Mouse (Mus musculus) cerebellum, postnatal 10 days (tissue): Measurements from ENCODE around the gene Arrb1.

Source experiments
- DNase-seq, 2 experiments: peaks; one replicate each; pipeline ENCODE4 v3.0.0; 2021; ENCODE audit warnings: mixed read lengths in 2 of 2

The Arrb1 gene

GRCm38 (mm10) chr7:99582306-99582705 is 47.0 kb downstream of the Arrb1 start:
- no peak for DNase-seq

GRCm38 (mm10) chr7:99582867-99583266 is 47.6 kb downstream of the Arrb1 start:
- no peak for DNase-seq

- DNase-seq: no peak
Measured at GRCm38 (mm10) chr7:99583625-99584024, 48.4 kb downstream of the Arrb1 start.

GRCm38 (mm10) chr7:99585976-99586375 is 50.7 kb downstream of the Arrb1 start:
- no peak for DNase-seq

- DNase-seq: peak; percentile 87 to 89
Measured at GRCm38 (mm10) chr7:99590064-99590463, 54.8 kb downstream of the Arrb1 start.

- DNase-seq: no peak
Measured at GRCm38 (mm10) chr7:99590646-99591045, 55.4 kb downstream of the Arrb1 start.

DNA sequence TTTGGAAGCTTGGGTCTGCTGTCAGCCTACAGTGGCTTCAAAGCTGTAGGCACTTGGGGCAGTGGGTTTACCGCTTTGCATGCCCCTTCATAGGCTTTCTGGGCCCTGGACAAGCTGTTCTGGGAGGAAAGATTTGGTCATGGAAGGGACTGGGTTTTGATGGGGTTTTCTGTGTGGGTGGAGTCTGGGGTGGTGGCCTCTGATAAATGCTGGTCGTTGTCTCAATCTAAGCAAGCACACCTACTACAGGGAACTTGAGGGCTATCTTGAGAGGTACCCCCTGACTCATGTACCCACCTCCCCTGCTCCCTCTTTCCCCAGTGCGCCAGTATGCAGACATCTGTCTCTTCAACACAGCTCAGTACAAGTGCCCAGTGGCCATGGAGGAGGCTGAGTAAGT is 57.4 kb downstream of the Arrb1 start:
- DNase-seq: no peak

GRCm38 (mm10) chr7:99593868-99594803 is 58.9 kb downstream of the Arrb1 start:
- no peak for DNase-seq

DNA sequence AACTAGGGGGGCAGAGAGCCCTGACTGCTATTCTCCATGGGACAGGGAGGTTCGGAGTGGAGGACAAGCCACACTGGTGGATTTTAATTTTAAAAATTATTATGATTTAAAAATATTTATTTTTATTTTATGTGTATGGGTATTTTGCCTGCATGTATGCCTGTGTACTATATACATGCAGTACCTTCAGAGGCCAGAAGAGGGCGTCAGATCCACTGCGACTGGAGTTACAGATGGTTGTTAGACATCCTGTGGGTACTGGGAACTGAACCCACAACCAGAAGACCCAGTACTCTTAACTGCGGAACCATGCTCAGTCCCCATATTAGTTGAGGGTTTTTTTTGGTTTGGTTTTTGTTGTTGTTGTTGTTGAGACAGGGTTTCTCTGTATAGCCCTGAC is 63.5 kb downstream of the Arrb1 start:
- no peak for DNase-seq

DNA sequence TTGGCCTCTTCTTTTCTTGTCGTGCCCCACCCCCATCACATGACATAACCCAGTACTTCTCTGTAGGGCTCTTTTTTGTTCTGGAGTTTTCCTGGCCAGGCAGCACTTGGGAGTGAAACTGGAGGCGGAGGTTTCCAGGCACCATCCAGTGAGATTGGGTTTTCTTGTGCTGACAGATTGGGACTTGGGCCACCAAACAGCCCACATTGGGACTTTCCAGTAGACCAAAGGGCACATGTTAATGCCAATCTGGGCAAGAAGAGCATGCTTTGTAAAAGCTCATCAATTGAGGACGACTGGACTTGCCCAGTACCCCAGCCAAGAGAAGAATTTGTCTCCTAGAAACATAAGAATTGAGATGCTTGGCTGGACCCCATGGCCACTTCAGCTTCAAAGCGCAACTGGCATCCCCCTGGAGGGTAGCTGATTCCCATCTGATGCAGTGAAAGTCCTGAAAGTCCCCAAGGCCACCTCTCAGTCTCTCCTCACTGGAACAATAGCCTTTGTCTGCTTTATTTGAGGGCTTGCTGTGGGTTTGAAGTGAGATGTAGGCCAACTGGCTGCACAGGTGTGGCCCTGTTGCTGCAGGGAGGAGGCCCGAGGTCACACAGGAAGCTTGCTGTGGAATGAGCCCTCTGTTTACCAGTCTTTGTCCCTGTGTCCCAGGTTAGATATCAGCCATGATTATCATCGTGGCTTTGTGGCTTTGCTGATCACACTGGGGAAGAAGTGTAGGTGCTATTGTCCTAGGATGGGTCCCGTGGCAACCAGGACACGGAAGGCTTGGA is 68.8 kb downstream of the Arrb1 start:
- DNase-seq: peak in 1 of 2 experiments; percentile 34

DNA sequence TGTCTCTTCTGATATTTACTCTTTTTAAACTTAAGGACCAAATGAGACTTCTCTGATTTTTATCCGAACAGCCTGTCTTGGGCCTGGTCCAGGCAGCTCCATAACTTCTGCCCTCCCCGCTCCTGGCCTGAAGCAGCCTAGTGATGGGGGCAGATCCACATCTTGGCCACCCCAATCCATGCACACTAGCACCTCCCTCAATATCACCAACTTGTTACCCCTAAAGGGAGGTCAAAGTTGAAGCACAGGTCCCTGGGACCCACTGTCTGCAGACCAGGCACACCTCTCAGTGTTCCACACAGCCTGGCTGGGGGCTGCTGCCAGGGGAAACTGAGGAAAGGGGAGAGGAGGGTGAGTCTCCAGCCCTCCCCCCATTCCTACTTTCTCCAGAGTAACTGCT is 69.8 kb downstream of the Arrb1 start:
- no peak for DNase-seq

DNA sequence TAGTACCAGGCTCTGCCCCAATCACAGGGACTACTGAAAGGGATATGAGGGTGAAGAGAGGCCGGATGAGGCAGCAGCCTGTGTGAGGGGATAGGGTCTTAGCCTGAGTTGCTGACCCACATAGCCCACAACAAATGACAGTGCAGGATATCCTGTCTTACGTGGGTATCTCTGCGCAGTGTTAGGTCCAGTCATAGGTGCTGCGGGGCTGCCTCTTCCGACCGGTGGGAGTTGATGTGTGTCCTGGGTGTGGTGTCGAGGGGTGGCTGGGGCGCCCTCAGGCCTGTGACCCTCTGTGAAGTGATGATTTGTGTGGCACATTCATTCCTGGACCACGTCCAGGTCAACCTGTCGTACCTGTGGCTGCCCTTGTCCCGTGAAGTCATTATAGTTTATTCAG is 71.0 kb downstream of the Arrb1 start:
- DNase-seq: no peak

DNA sequence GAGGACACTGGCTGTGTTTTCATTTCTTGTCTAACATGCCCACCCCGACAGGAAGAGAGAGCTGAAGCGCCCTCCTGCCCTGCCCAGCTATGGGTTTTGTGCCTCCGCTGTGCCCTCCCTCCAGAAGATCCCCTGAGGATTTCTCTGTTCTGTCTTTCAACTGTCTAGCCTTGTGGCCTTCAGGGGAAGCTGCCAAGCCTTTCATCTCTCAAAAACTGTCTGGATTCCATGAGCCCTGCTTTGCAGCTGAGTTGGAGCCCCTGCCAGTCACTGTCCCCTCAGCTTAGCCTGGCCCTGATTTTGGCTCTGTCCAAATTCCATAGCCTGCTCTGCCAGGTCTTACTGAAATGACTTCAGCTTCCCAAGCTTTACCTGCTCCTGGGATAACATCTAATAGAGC is 71.5 kb downstream of the Arrb1 start:
- DNase-seq: no peak

DNA sequence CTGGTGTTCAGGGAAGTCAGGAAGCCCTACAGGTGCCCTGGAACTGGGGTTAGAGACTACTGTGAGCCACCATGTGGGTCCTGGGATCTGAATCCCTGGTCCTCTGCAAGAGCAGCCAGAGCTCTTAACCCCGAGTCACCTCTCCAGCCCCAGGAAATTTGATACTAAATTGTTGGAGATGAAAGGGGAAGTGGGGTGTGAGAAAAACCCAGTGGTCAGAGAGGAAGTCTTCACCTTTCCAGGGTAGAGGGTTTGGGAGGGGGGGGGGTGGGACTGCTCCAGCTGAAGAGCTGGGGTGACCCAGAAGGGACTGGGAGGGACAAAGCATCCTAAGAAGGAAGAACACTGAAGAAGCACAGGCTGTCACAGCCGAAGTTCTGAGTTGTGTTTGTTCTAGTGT is 72.4 kb downstream of the Arrb1 start:
- DNase-seq: no peak

DNA sequence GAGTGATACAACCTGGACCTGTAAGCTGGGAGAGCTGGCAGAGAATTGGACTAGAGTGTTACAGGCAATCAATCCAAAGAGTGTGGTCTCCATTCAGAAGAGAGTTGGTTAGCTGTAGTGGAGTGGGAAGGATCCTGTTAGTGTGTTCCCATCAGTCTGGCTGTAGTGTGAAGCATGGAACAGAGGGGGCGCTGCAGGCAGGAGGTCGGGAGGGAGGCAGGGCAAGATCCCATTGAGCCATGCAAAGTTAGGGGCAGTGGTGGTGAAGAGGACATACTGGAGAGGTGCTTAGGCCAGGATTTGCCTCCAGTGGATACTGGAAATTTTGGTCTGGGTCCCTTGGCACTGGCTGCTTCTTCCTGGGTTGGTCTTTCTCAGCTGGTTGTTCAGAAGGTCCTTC is 83.0 kb downstream of the Arrb1 start:
- no peak for DNase-seq

- peak; percentile 79 to 81 for DNase-seq
Measured at GRCm38 (mm10) chr7:99618860-99619259, 83.6 kb downstream of the Arrb1 start.

- peak; percentile 93 to 94 for DNase-seq
Measured at GRCm38 (mm10) chr7:99625722-99626375, 90.6 kb downstream of the Arrb1 start.

DNA sequence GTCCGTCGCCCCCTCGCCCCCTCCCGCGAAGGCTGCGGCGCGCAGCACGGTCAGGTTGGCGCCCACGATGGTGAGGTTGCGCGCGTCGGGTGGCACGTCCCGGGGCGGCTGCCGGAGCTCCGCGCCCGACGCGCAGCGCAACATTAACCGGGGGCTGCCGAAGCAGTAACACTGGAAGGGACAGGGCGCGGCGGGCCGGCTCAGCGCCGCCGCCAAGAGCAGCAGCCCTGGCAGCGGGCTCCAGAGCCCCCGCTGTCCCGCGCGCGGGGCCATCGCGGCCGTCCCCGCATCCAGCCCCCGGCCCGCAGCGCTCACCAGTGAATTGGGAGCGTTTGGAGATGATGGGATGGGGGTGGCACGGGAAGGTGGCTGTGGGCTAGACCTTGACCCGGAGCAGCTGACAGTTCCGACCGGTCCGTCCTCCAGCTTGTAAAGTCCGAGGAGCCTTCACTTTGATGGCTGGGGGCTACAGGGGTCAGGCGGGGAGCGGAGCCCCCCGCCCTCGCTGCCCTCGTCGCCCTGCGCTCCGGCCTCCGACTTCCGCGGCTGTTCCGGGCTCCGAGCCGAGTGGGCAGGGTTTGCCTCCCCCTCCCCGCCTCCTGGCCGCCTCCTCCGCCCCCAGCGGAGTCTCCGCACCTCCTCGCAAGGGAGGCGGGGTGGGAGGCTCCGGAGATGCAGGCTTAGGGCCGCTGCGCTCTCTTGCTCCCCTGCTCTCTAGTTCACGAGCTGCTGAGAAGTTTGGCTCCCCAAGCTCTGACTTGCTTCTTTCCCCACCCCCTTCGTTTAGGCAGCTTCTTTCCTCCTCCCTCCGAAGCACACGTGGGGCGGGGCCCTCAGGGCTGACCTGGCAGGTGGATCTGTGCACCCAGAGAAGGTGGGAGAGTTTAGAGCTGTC is 91.4 kb downstream of the Arrb1 start, which contains the start of gene Tpbgl:
TSS of gene Tpbgl (minus strand) at position 728 of the 895 bp plus-strand sequence.
- DNase-seq: peak; percentile 69 to 83

DNA sequence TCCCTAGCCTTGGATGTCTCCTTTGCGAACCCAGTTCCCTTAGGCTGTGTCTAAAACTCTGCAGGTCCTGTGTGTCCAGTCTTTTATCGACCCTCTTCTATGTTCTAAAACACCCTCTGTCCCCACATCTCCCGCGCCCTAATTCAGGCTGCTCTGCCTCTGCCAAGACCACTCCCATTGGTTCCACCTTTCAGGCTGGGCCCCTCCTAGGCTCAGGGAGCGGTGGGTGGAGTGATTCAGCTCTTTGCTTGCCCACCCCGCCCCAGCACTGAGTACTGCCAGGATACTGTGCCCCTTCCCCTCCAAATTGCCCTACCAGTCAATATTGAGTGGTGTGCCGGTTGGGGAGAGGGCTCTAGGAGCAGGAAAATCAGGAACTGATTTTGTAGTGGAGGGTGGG is 92.1 kb downstream of the Arrb1 start:
- no peak for DNase-seq

DNA sequence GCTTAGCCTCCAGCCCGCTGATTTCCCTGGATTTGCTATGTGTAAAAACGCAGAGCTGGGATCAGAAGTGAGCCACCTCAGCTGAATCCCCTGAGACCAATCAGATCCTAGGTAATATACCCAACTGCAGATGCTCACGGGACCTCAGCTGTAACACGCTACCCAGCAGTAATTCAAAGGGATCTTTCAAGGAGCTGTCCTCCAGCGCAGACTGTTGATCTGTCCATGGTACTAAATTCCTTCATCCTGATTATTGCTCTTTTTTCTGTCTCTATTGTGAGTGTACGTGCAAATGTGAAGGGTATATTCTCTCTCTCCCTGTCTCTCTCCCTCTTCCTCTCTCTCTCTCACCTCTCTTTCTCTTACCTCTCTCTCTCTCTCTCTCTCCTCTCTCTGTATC is 97.0 kb downstream of the Arrb1 start:
- no peak for DNase-seq

GRCm38 (mm10) chr7:99633966-99634665 is 98.8 kb downstream of the Arrb1 start:
- no peak for DNase-seq
